Mouse (Mus musculus) embryonic stem cell, embryonic (primary cell): ENCODE measurements around the gene Mthfd2.

Experiments used
- CTCF ChIA-PET, 4 experiments: fragments of 300-600 bp in 2 of 4; fragments of 350-600 bp in 2 of 4; sonication (Branson Sonifier 250); formaldehyde crosslinking; loops; one replicate each; lab custom pipeline; 2022; ENCODE audit warnings: inconsistent platforms in 2 of 4; lab: Charles Lee
- POLR2A ChIA-PET, 4 experiments: fragments of 300-600 bp in 2 of 4; fragments of 350-600 bp in 2 of 4; sonication (Branson Sonifier 250); formaldehyde crosslinking; loops; one replicate each; lab custom pipeline; 2022; ENCODE audit warnings: antibody characterized with exemption in 4 of 4, inconsistent platforms in 1 of 4; lab: Charles Lee

The Mthfd2 gene

DNA sequence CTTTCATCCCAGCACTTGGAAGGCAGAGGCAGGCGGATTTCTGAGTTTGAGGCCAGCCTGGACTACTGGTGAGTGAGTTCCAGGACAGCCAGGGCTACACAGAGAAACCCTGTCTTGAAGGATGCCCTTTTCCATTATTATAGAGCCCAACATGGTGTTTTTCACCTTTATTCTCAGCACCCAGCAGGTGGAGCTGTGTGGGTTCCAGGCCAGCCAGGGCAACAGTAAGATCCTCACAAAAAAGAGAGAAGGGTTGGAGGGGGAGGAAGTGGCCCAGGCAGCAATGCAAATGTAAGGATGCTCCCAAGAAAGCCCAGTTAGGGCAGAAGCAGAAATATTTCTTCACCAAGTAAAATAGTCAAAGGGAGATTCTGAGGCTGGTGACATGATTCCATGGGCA is 61.2 kb downstream of the Mthfd2 start:
- POLR2A ChIA-PET, result interaction anchor here in 3 of 4 experiments (0.7 to 3.8 kb wide), 13 partner anchors 13 to 163 kb away, joined by 3 to 16 read pairs (median 4); partner anchors contain the start of genes Ccdc142 (in 1 of the 3), Gm42688 (in 1 of the 3) and Wbp1 (in 1 of the 3)
- CTCF ChIA-PET, result interaction anchor here (0.5 to 3.8 kb wide), 72 partner anchors 8 to 1175 kb away, joined by 3 to 76 read pairs (median 5); partner anchors contain the start of genes Ccdc142 (in 3 of the 4), Dctn1 (in 3 of the 4), Gm42688 (in 3 of the 4) and 1700003E16Rik (in 1 of the 4)
